Mouse (Mus musculus) macrophage (primary cell): ENCODE data around the gene Grid2. TPM values are rescaled to one million over a fixed set of nuclear protein-coding genes. Genes with fewer than 3 reads are reported as not detected.
"Not testable (repeated sequence)": the region's sequence is repeated elsewhere in the genome, so short reads cannot be mapped to it uniquely, and the experiment has no call there.

Experiments used
- H3K27ac ChIP-seq: fragments of 350-480 bp; formaldehyde crosslinking; 2 replicates; pipeline ENCODE4 v1.9.0; 2021
- H3K36me3 ChIP-seq: fragments of 350-480 bp; formaldehyde crosslinking; 2 replicates; pipeline ENCODE4 v1.9.0; 2021; ENCODE audit errors: inconsistent target
- H3K4me3 ChIP-seq: fragments of 350-480 bp; formaldehyde crosslinking; 2 replicates; pipeline ENCODE4 v1.9.0; 2021; ENCODE audit errors: inconsistent target
- H3K79me2 ChIP-seq: fragments of 350-480 bp; formaldehyde crosslinking; 2 replicates; pipeline ENCODE4 v1.9.0; 2021; ENCODE audit errors: inconsistent target
- WGBS: methylation state at CpG from one replicate; pipeline ENCODE4 v1.1.7; 2026; ENCODE audit warnings: inconsistent platforms; ENCODE audit not compliant: missing documents; 5-methylcytosine and 5-hydroxymethylcytosine counted together
- polyA plus RNA-seq: library from polyadenylated mRNA; stranded (reverse); fragments of 250-400 nt; gene quantifications from 3 replicates; pipeline ENCODE4 v1.2.4, GENCODE M21; 2018; ENCODE audit warnings: inconsistent platforms

Gene Grid2
- polyA plus RNA-seq, 1 experiment from 2014 or later = not detected

DNA sequence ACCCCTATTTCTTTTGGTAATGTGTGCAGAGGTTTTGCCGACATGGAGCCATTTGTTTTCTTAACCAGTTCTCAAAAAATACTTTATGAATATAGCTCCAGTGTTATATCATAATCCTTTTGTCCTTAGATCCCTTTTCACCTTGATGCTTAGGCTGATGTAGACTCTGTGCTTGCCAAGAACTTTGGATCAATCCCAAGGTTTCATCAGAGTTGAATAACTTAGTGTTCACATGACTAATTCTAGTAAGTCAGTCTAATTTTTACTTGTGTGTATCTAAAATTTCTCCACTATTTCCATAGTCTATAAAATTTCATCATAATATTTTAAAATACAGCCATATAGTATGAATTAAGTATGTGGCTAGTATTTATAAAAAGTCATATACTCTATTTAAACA, 259.3 kb downstream of the Grid2 start:
- no peak overlapping the region for H3K27ac ChIP-seq
- H3K79me2 ChIP-seq = no peaks in the 10 kb centered on the region
- H3K36me3 ChIP-seq = no peaks in the 10 kb centered on the region
- 70% methylated on average over 1 of the region's 1 CpGs for WGBS
- no peak overlapping the region for H3K4me3 ChIP-seq

DNA sequence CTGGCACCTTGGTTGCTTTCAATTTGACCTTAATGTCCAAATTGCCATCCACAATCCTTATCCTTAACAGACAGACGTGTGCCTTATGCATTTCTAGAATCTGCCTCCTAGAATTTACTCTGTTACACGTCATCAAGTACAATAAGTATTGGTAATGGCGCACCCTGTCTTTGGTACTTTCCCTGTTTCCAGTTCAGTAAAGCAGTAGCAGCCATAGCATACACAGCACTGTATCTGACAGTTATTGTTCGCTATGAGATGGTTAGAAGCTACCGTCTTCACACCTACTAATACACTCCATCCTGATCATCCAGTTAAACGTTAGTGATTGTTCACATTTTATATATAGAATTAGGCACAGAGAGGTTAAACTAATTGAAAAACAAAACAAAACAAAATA, 260.3 kb downstream of the Grid2 start:
- Histone ChIP-seq H3K79me2 (no peaks in the 10 kb centered on the region), H3K27ac (no peak overlapping the region), H3K36me3 (no peaks in the 10 kb centered on the region), H3K4me3 (no peak overlapping the region)
- WGBS = 81% methylated on average over 6 of the region's 6 CpGs

GRCm38 (mm10) chr6:63531751-63532150, 276.1 kb downstream of the Grid2 start:
- H3K4me3 ChIP-seq = no peak overlapping the region
- no peaks in the 10 kb centered on the region for H3K79me2 ChIP-seq
- WGBS = 73% methylated on average over 2 of the region's 2 CpGs
- no peaks in the 10 kb centered on the region for H3K36me3 ChIP-seq
- no peak overlapping the region for H3K27ac ChIP-seq

DNA sequence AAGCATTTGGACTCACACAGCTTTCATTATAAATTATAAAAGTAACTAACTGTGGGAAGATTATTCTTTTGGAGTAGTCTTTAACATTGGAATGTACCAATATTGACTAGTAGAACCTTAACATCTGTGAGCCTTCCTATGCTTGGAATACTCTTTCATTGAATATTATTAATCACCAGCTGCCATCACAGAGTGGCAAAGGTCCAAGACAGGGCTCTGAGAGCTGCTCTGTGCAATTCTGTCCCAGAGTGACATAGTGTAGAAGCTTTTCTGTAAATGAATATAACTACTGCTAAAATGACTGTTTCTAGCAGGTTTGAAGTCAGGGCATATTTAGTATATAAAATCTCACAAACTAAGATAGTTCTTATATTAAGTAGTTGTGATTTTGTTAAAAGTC, 277.2 kb downstream of the Grid2 start:
- Histone ChIP-seq H3K36me3 (no peaks in the 10 kb centered on the region), H3K27ac (no peak overlapping the region), H3K4me3 (no peak overlapping the region), H3K79me2 (no peaks in the 10 kb centered on the region)

GRCm38 (mm10) chr6:63547741-63548140, 292.1 kb downstream of the Grid2 start:
- H3K27ac ChIP-seq = no peak overlapping the region
- 79% methylated on average over 4 of the region's 4 CpGs for WGBS
- H3K4me3 ChIP-seq = no peak overlapping the region
- H3K79me2 ChIP-seq = no peaks in the 10 kb centered on the region
- no peaks in the 10 kb centered on the region for H3K36me3 ChIP-seq

DNA sequence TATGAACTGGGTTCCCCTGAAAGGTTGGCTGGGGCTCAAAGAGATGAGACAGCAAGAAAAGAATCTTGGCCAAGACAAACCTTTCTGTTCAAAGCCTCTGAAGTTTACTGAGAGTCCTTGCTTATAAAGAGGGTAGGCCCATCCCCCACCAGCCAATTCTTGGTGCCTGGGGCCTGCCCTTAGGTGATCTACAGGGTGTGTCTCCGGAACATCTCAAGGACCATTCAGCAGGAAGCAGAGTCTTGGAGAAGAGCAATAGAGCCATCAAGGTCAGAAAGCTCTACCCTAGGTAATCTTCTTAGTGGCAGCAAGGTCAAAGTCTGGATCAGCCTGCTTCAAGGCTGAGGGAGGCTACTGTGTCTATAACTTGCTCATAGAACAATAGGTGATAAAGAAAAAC, 313.1 kb downstream of the Grid2 start:
- not testable (repeated sequence) for H3K27ac ChIP-seq, H3K4me3 ChIP-seq, H3K36me3 ChIP-seq, H3K79me2 ChIP-seq
- WGBS = 75% methylated on average over 1 of the region's 1 CpGs

DNA sequence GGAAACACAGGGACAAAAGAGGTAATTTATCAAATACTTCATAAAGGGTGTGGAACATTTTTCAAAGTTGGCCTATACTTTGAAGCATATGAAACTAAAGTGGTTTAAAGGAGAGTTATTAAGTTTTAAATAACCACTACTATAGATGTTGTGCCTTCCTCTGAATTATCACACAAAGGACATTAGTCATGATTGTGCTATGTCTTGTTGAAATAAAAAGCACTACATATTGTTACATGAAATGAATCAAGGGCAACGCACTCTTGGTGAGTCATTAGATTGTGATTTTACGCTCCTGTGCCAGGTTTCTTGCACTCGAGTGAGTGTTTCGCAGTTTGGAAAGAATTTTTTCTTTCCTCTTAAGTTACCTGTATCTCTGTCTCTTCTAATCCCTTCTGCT, 335.0 kb downstream of the Grid2 start:
- 86% methylated on average over 4 of the region's 4 CpGs for WGBS

DNA sequence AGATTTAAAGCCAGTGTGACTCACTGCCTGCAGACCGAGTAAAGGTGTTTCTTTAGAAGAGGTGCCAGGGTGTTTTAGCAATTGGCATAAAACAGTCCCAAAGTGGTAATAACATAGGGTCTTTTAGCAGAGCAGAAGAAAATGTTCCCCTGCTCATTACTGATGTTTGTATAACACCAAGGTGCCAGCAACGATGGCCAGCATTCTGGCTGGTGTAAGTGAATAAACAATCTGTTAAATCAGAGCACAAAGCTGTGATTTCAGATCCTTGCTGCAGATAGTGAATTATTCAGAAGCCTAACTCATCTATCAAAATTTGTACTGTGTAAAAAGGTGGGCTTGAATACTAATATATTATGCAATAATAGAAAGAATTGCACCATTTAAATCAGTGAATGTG, 353.9 kb downstream of the Grid2 start:
- Histone ChIP-seq H3K4me3 (no peak overlapping the region), H3K27ac (no peak overlapping the region), H3K36me3 (no peaks in the 10 kb centered on the region), H3K79me2 (no peaks in the 10 kb centered on the region)
- 53% methylated on average over 2 of the region's 2 CpGs for WGBS

More for the DNA sequence above, 335.0 kb downstream of the Grid2 start:
- no peaks in the 10 kb centered on the region for H3K79me2 ChIP-seq
- H3K27ac ChIP-seq = no peak overlapping the region
- no peaks in the 10 kb centered on the region for H3K36me3 ChIP-seq
- H3K4me3 ChIP-seq = no peak overlapping the region

DNA sequence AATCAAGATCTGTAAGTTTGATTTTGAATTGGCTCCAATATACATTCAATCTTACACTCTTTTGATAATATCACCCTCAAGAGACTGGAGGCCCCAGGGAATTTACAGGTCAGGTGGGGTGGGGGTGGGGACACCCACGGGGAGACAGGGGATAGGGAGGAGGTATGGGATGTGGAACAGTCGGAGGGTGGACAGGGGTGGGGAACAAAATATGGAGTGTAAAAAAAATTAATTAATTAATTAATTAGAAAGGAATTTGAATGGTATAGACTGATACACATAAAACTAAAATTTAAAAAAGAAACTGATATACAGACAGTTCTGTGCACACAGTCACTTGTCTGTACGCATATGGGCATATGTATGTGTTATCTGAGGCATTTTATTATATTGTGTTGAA, 380.3 kb downstream of the Grid2 start:
- 93% methylated on average over 3 of the region's 3 CpGs for WGBS

GRCm38 (mm10) chr6:63659423-63659822, 403.7 kb downstream of the Grid2 start:
- H3K4me3 ChIP-seq = no peak overlapping the region
- 74% methylated on average over 3 of the region's 3 CpGs for WGBS
- no peaks in the 10 kb centered on the region for H3K36me3 ChIP-seq
- H3K79me2 ChIP-seq = no peaks in the 10 kb centered on the region
- no peak overlapping the region for H3K27ac ChIP-seq

More for the DNA sequence above, 380.3 kb downstream of the Grid2 start:
- Histone ChIP-seq H3K27ac (no peak overlapping the region), H3K4me3 (no peak overlapping the region), H3K36me3 (no peaks in the 10 kb centered on the region), H3K79me2 (no peaks in the 10 kb centered on the region)

GRCm38 (mm10) chr6:63685689-63686088, 430.0 kb downstream of the Grid2 start:
- 54% methylated on average over 3 of the region's 3 CpGs for WGBS
- no peak overlapping the region for H3K27ac ChIP-seq
- H3K36me3 ChIP-seq = no peaks in the 10 kb centered on the region

GRCm38 (mm10) chr6:63701684-63702083, 446.0 kb downstream of the Grid2 start:
- WGBS = 75% methylated on average over 1 of the region's 1 CpGs

More at GRCm38 (mm10) chr6:63685689-63686088, 430.0 kb downstream of the Grid2 start:
- Histone ChIP-seq H3K4me3 (no peak overlapping the region), H3K79me2 (no peaks in the 10 kb centered on the region)

DNA sequence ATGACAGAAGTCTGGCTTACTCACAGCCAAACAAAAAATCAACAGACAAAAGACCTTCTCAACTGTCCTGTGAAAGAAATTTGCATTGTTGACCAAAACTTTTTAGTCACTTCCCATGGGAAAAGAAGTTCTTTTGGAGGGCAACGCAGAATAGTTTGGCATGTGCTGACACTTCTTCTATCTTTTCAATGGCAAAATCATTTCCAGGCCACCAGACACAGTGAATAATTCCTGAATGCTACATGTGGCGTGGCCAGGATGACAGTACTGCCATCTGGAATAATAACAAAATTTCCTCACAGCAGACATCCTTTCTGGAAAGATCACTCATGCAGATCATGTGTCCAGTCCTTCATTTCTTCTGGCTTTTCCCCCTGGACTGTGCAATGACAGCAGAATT, 478.1 kb downstream of the Grid2 start:
- H3K79me2 ChIP-seq = no peaks in the 10 kb centered on the region
- no peak overlapping the region for H3K27ac ChIP-seq
- no peak overlapping the region for H3K4me3 ChIP-seq
- WGBS = 60% methylated on average over 2 of the region's 2 CpGs
- H3K36me3 ChIP-seq = no peaks in the 10 kb centered on the region

More at GRCm38 (mm10) chr6:63701684-63702083, 446.0 kb downstream of the Grid2 start:
- no peaks in the 10 kb centered on the region for H3K36me3 ChIP-seq
- no peaks in the 10 kb centered on the region for H3K79me2 ChIP-seq
- H3K27ac ChIP-seq = no peak overlapping the region
- no peak overlapping the region for H3K4me3 ChIP-seq

GRCm38 (mm10) chr6:63762535-63762934, 506.9 kb downstream of the Grid2 start:
- no peaks in the 10 kb centered on the region for H3K79me2 ChIP-seq
- no peak overlapping the region for H3K27ac ChIP-seq
- WGBS = 67% methylated on average over 2 of the region's 2 CpGs
- H3K36me3 ChIP-seq = no peaks in the 10 kb centered on the region
- no peak overlapping the region for H3K4me3 ChIP-seq

- Histone ChIP-seq H3K36me3 (no peaks in the 10 kb centered on the region), H3K27ac (no peak overlapping the region), H3K79me2 (no peaks in the 10 kb centered on the region), H3K4me3 (no peak overlapping the region)
These were observed 539.0 kb downstream of the Grid2 start for GRCm38 (mm10) chr6:63794679-63795078.

GRCm38 (mm10) chr6:63820236-63820635, 564.6 kb downstream of the Grid2 start:
- H3K79me2 ChIP-seq = no peaks in the 10 kb centered on the region
- H3K36me3 ChIP-seq = no peaks in the 10 kb centered on the region
- WGBS = 83% methylated on average over 5 of the region's 5 CpGs
- H3K27ac ChIP-seq = no peak overlapping the region
- H3K4me3 ChIP-seq = no peak overlapping the region
